Mouse (Mus musculus): ENCODE data around the gene Tacc3.

Tacc3 gene

DNA sequence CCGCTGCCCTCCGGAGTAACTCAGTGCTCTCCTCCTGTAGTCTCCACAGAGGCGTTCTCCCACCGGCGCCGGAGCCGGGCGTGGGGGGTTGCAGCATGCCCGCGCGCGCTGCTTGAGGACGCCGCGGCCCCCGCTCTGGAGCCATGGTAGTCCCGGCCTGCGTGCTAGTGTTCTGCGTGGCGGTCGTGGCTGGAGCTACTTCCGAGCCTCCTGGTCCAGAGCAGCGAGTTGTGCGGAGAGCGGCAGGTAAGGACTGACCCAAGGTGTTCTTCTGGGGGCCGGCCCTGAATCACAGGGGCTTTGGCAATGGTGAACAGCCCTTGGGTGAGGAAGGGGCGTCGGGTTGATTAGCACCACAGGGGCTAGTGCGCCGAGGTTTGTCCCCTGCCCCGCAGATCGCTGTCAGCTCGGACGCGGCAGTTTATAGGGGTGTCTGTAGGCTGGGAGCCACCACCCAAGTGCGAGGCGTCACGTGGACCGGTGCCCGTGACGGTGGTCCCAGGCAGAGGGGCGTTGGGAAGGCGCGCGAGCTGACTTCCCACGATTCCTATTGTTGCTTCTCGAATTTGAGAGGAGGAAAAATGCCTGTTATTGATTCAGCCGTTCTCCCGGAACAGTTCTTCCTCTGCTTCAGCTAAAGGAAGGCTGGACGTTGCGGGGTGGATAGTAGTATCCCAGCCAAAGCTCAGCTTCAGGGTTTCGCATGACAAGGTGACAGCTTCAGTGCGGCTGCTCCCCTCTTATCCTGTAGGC, 64.5 kb downstream of the Tacc3 start:
- DNase-seq (ENCODE audit: low spot score in 2 of 2) = no peak

DNA sequence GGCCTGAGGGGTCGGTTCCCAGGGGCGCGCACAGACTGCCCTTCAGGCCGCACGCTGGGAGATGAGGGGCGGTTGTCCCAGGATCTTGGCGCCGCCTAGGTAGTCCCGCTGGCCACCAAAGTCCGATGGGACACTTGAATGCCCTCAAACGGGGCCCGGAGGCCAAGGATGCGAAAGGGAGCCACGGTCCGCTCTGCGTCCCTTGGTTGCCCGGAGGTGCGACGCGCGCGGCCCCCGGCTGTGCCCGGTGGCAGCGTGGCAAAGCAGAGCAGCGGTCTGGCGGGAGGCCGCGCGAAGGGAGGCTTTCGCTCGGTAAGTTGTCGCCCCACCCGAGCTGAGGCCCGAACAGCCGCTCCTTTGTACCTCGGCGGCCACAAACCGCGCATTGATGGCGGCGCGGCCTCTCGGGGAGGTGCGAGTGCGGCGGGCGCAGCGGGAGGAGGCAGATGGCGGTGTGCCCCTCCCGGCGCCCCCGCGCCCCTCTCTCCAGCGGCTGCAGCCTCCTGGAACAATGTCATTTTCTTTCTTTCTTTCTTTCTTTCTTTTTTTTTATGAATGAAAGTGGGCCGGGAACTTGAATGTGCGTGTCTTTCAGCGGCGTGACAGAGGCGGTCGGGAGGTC, 65.2 kb downstream of the Tacc3 start:
- peak in 1 of 2 experiments; percentile 52 for DNase-seq (ENCODE audit: low spot score in 2 of 2)

DNA sequence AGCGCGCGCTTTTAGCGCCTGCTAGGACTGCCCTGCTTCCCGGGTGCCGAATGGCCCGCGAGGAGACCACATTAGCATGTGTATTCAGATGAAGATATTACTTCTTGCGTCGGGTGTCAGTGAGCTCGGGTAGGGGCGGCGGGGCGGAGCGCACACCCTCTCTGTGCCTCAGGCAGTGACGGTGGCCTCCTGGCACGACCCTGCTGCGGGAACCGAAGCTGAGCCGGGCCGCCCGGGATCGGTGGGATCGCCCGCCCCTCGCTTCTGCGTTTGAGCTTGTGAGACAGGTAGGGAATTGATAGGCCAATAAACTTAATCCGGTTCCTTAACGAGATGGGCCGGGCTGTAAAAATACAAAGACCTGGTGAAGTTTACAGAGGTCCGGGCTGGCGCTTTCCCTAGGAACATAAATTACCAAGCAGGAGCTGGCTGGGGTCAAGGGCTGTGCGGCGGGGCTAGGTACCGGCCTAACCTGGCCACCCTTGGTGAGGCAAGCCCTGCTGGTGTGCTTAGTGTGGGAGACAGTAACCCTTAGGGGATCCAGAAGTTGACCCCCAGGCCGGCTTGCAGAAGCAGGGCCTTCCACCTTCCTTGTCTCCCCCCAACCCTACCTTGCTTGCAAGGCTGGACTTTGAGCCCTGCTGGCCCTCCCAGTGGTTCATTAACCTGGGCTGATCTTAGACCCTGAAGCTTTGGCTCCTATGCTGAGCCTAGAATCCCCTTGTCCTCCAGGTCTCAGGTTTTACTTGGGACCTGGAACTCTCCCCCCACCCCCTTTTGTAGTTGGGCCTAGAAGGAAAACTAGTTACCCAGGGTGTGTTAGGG, 65.9 kb downstream of the Tacc3 start:
- DNase-seq (ENCODE audit: low spot score in 2 of 2) = no peak

DNA sequence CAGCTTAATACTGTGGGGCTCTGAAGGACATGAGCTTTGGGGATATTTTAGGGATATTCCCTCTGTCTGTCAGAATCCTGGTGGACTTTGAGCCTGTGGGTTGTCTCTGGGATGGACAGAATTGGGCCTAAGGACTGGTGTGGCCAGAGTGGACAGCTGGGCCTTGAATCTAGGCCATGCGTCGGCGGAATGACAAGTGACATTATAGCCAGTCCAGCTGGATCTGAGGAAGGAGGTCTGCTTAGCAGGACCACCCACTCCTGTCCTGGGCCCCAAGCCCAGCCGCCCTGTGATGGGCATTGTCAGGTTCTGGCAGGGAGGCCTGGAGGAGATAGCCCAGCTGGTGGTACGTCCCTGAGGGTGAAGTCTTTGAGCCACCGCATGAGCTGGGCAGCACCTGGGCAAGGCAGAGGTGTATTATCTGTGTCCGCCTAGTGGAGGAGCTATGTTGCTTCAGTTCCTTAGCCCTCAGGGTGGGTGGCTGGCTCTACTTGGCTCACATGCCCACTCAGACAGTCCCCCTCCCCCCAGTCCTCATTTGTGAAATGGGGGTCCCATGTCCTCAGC, 68.2 kb downstream of the Tacc3 start:
- DNase-seq (ENCODE audit: low spot score in 2 of 2) = peak; percentile 78 to 83

DNA sequence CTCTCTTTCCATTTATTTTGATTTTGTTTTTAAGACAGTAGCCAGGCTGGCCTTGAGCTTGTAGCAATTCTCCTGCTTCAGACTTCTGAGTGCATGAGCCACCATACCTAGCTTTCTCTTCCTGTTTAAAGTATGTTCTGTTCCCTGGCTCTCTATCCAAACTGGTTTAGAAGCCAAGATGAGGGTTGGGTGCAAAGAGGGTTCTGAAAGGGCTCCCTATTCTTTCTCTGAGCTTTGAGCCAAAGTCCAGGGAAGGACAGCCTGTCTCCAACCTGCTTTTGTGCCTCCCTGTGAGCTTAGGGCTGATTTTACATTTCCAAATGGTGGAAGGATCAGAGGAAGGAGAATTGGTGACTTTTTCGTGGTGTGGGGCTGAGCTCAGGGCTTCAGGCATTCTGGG, 69.0 kb downstream of the Tacc3 start:
- DNase-seq (ENCODE audit: low spot score in 2 of 2) = no peak

All from right cerebral cortex, postnatal 10 days (tissue).